Mouse (Mus musculus) heart, adult 2 months (tissue): ENCODE measurements around the gene Fhod1.

Experiments used
- CTCF ChIP-seq: fragments of 200-600 bp; IDR thresholded peaks from 2 replicates; pipeline ENCODE4 v1.8.1; 2022; ENCODE audit warnings: antibody characterized with exemption, mild to moderate bottlenecking, moderate library complexity
- EP300 ChIP-seq: fragments of 200-500 bp; IDR thresholded peaks from 2 replicates; pipeline ENCODE4 v1.6.1; 2011; ENCODE audit warnings: low read depth, low read length, control low read depth; ENCODE audit not compliant: insufficient read depth
- POLR2A ChIP-seq: fragments of 200-500 bp; IDR thresholded peaks from 2 replicates; pipeline ENCODE4 v1.6.1; 2011; ENCODE audit warnings: mild to moderate bottlenecking, low read depth, low read length, control low read depth; ENCODE audit not compliant: insufficient read depth

GRCm38 (mm10) chr8:105288231-105288630 lies 59.5 kb downstream of the Fhod1 start:
- TF ChIP-seq CTCF (no peak), POLR2A (no peak), EP300 (no peak)
